Mouse (Mus musculus) olfactory bulb, adult 2 months (tissue): Measurements from ENCODE around the gene Tlnrd1. TPM values are rescaled to one million over a fixed set of nuclear protein-coding genes. Genes with fewer than 3 reads are reported as not detected.
"Not testable (repeated sequence)": the region's sequence is repeated elsewhere in the genome, so short reads cannot be mapped to it uniquely, and the experiment has no call there.

Experiments
- H3K27ac ChIP-seq: fragments of 200-500 bp; 2 replicates; pipeline ENCODE4 v1.5.1; 2012; ENCODE audit warnings: low read depth, low read length; ENCODE audit not compliant: insufficient read depth
- H3K4me1 ChIP-seq: fragments of 200-500 bp; 2 replicates; pipeline ENCODE4 v1.6.1; 2012; ENCODE audit warnings: low read length; ENCODE audit not compliant: control insufficient read depth, insufficient read depth
- H3K4me3 ChIP-seq: fragments of 200-500 bp; 2 replicates; pipeline ENCODE4 v1.5.1; 2012; ENCODE audit warnings: mild to moderate bottlenecking, low read depth, low read length, moderate library complexity; ENCODE audit not compliant: insufficient read depth
- CTCF ChIP-seq: fragments of 200-500 bp; IDR thresholded peaks from 2 replicates; pipeline ENCODE4 v1.5.1; 2012; ENCODE audit warnings: low read depth, mild to moderate bottlenecking, low read length, moderate library complexity; ENCODE audit not compliant: insufficient read depth
- POLR2A ChIP-seq: fragments of 200-500 bp; IDR thresholded peaks from 2 replicates; pipeline ENCODE4 v1.6.1; 2012; ENCODE audit warnings: mild to moderate bottlenecking, low read depth, low read length, moderate library complexity; ENCODE audit not compliant: insufficient read depth
- WGBS: fragments of 180-500 bp; shearing (Covaris S2); methylation state at CpG from one replicate; pipeline ENCODE4 v1.1.7; 2018; 5-methylcytosine and 5-hydroxymethylcytosine counted together
- polyA plus RNA-seq: library from polyadenylated mRNA; stranded (reverse); fragments of >200 nt; gene quantifications from 2 replicates; pipeline ENCODE4 v1.2.4, GENCODE M21; 2012; ENCODE audit warnings: low replicate concordance; ENCODE audit not compliant: missing spikeins, insufficient read depth, insufficient read length

Tlnrd1 gene
- polyA plus RNA-seq, 1 experiment: not detected

- H3K4me3 ChIP-seq: no peak overlapping the region
- H3K27ac ChIP-seq: no peak overlapping the region
- 89% methylated on average over 4 of the region's 4 CpGs for WGBS
- TF ChIP-seq CTCF: no peak
- TF ChIP-seq POLR2A: no peak
- no peaks in the 10 kb centered on the region for H3K4me1 ChIP-seq
Measured at GRCm38 (mm10) chr7:83901425-83901824, 17.3 kb upstream of the Tlnrd1 start.

- Histone ChIP-seq H3K27ac (no peak overlapping the region), H3K4me1 (no peaks in the 10 kb centered on the region), H3K4me3 (no peak overlapping the region)
- 90% methylated on average over 3 of the region's 3 CpGs for WGBS
- TF ChIP-seq CTCF: no peak
- TF ChIP-seq POLR2A: no peak
Measured at GRCm38 (mm10) chr7:83900519-83900918, 16.4 kb upstream of the Tlnrd1 start.

DNA sequence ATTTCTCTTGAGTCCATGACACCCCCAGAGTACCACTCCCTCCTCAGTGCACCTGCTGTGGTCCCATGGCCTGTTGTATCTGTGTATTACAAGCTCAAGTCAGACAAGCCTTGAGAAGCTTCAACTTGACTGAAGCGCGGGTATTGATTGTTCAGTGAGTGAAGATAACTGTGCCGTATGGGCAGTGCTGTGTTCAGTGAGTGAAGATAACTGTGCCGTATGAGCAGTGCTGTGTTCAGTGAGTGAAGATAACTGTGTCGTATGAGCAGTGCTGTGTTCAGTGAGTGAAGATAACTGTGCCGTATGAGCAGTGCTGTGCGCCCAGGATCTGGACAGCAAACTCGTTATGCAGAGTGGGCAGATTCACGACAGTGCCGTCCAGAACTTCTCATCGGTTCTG lies 14.2 kb upstream of the Tlnrd1 start:
- Histone ChIP-seq H3K27ac (no peak overlapping the region), H3K4me1 (no peaks in the 10 kb centered on the region), H3K4me3 (no peak overlapping the region)
- WGBS: 93% methylated on average over 11 of the region's 11 CpGs
- TF ChIP-seq CTCF: no peak
- no peak for TF ChIP-seq POLR2A

GRCm38 (mm10) chr7:83896077-83896740 lies 12.1 kb upstream of the Tlnrd1 start:
- Histone ChIP-seq H3K4me3 (no peak overlapping the region), H3K27ac (no peak overlapping the region), H3K4me1 (no peaks in the 10 kb centered on the region)
- TF ChIP-seq POLR2A (no peak), CTCF (no peak)
- 97% methylated on average over 5 of the region's 5 CpGs for WGBS

DNA sequence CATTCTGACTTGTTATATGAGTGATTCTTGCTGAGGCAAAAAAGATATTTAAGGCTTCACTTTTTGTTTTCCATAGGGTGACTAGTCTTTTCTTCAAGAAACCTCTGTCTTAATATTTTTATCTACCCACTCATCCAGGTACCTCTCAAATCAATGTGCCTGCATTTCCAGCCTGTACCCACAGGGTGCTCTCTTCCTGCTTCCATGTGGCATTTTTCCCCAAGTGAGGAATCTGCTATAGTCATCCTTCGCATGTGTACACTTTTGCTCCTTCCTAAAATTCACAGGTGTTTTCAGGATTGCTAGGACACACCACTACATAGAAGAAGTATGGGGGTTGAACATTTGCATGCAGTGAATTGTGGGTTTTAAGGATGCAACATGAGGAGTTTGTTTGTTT lies 10.2 kb upstream of the Tlnrd1 start:
- WGBS: 96% methylated on average over 1 of the region's 1 CpGs
- TF ChIP-seq POLR2A (no peak), CTCF (no peak)
- Histone ChIP-seq H3K4me1 (no peaks in the 10 kb centered on the region), H3K27ac (no peak overlapping the region), H3K4me3 (no peak overlapping the region)

DNA sequence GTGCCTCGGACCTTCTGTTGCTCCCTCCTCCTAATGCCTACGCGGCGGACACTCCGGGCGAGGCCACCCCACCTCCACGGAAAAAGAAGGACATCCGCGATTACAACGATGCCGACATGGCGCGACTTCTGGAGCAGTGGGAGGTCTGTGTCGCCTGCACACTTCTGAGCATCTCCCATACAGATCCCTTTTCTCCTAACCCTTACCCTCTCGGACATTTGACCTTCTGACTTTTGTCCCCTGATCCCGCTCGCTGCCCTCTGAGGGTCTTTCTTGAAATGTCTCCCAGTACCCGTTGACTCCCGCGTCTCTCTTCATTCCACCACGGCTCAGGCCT lies 8.2 kb upstream of the Tlnrd1 start:
- peak overlapping the region; percentile 75 for H3K4me3 ChIP-seq
- H3K4me1 ChIP-seq: no peaks in the 10 kb centered on the region
- peak overlapping the region; percentile 60 for H3K27ac ChIP-seq
- WGBS: under 1% methylated on average over 21 of the region's 21 CpGs
- 0 out of 2 replicates have a peak, but pooled peaks have one; percentile 12 for TF ChIP-seq POLR2A
- TF ChIP-seq CTCF: no peak

DNA sequence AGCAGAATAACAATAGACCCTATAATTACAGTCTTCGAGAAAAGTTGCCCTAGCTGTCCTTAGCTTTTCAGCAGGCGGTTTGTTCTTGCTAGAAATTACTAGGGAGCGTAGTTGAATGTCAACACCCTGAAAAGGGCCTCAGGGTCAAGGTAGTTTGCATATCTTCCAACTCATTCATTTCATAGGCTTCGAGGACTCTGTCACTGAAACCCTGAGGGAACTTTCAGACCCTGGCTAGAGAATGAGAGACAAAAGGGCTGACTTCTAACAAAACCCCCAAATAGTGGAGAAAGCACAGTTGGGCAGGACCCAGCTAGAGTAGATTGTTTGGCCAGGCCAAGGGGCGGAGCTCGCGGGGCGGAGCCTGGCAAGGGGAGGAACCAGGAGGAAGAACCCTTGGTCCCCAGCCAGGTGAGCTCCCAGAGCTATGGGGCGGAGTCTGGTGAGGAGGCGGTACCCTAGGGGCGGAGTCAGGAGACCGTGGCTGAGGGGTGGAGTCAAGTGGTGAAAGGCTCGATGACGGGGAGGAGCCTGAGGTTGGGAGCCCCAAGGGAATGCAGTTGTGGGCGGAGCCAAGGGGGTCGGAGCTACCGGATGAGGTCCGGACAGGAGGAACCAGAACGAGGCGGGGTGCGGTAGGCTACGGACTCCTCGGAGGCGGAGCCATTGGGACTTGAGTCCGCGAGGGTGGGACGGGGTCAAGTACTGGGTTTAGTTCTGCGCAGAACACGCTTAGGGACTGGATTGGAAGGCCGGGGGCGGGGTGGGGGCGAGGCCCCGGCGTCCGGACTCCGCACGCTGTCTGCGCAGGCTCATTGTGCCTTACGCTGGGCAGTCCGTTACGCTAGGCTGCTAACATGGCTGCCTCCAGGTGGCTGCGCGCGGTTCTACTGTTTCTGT lies 7.6 kb upstream of the Tlnrd1 start:
- Histone ChIP-seq H3K4me1 (no peaks in the 10 kb centered on the region), H3K4me3 (peak overlapping the region; percentile 75), H3K27ac (peak overlapping the region; percentile 60)
- WGBS: 1% methylated on average over 44 of the region's 44 CpGs
- TF ChIP-seq CTCF (no peak), POLR2A (peak; percentile 38; the same call in 1 of the 2 replicates)

GRCm38 (mm10) chr7:83889946-83890345 lies 5.8 kb upstream of the Tlnrd1 start:
- 86% methylated on average over 5 of the region's 5 CpGs for WGBS
- H3K4me3 ChIP-seq, H3K27ac ChIP-seq, H3K4me1 ChIP-seq: not testable (repeated sequence)

DNA sequence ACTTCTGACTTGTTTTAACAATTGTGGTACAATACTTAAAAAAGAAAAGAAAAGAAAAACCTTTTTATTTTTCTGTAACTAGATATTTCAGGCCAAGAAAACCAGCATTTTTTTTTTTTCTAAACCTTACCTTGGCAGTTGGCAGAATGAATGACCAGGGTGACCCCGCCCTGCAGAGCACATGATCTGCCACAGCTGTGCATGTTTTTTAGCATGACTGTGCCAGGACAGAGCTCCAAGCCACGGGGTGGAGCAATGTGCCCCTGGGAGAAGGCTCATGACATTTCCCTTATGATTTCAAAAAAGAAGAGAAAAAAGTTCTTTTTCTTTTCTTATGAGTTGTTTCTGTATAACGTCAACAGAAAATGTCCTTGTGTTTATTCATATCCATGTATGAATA lies 5.3 kb upstream of the Tlnrd1 start:
- WGBS: 66% methylated on average over 3 of the region's 3 CpGs
- H3K27ac ChIP-seq: no peak overlapping the region
- no peak for TF ChIP-seq POLR2A
- TF ChIP-seq CTCF: no peak
- H3K4me1 ChIP-seq: no peaks in the 10 kb centered on the region
- no peak overlapping the region for H3K4me3 ChIP-seq
